Mouse (Mus musculus): Measurements from ENCODE around the gene Adgrd1. TPM values are rescaled to one million over a fixed set of nuclear protein-coding genes. Genes with fewer than 3 reads are reported as not detected.
"Not testable (repeated sequence)": the region's sequence is repeated elsewhere in the genome, so short reads cannot be mapped to it uniquely, and the experiment has no call there.

Gene Adgrd1
- polyA plus RNA-seq, 1 experiment from 2014 or later: 0.96 TPM

DNA sequence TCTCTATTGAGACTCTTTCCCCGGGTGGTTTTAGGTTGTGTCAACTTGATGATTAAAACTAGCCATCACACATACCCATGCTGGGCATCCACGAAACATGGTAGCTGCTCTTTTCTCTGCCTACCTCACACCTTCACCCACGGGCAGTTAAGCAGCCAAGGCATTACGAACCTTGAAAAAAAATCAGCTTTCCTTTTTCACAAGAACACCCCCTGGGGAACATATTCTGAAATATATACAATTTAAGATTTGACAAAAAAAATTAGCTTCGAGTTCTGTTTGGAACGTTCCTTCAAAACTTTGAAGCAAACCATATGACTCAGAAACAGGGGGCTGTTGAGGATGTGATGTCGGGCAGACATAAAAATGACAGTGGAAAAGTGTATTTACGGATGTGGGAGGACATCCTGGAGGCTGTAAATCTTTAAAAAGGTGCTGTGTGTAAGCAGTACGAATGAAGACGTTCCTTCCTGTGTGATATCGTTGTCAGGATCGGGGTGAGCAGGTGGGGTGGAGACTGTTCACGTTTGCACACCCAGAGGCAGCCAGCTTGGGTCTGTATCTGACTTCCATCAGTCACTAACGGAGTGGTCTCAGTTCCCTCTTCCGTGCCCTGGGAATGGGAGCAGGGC is 25.2 kb downstream of the Adgrd1 start:
- no peak for TF ChIP-seq CTCF (IDR thresholded peaks at IDR 0.05; ENCODE audit: low read depth)
- ATAC-seq (replicated peaks; ENCODE audit: low FRiP score, low read depth) (no peak), DNase-seq (ENCODE audit: low spot score) (peak; percentile 42)
- H3K4me1 ChIP-seq (replicated peaks; ENCODE audit: insufficient read depth, low read length): no peaks in the 10 kb centered on the region
- no peak overlapping the region for H3K4me2 ChIP-seq (ENCODE audit: low read length)
- no peak overlapping the region for H3K27ac ChIP-seq
- no peak overlapping the region for H3K4me3 ChIP-seq (replicated peaks; ENCODE audit: low read depth, low read length)
- H3K36me3 ChIP-seq (ENCODE audit: insufficient read depth, low read length): no peaks in the 10 kb centered on the region
- no peaks in the 10 kb centered on the region for H3K9me3 ChIP-seq (replicated peaks; ENCODE audit: low read length)
- no peaks in the 10 kb centered on the region for H3K27me3 ChIP-seq (ENCODE audit: insufficient read depth, low read length)
- H3K9ac ChIP-seq (ENCODE audit: low read depth, low read length): no peak overlapping the region
- 40% methylated on average over 15 of the region's 15 CpGs for WGBS

DNA sequence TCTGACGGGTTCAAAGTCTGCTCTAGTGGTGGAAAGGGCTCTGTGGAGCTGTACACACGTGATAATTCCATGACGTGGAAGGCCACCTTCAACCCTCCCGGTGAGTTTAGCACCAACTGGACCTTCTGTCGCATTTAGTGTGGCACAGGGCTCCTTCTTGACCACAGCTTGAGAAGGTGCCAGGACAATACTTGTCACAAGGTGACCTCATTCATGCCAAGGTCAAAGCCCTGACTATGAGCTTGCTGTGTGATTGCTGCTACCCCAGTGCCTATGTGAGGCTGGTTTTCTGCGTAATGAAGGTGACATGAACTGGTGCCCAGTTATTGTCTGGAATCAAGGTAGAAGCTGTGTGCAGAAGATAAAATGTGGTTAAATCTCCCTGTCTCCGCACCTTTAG is 25.9 kb downstream of the Adgrd1 start:
- H3K36me3 ChIP-seq (ENCODE audit: insufficient read depth, low read length): no peaks in the 10 kb centered on the region
- no peak overlapping the region for H3K9ac ChIP-seq (ENCODE audit: low read depth, low read length)
- no peak overlapping the region for H3K4me3 ChIP-seq (replicated peaks; ENCODE audit: low read depth, low read length)
- ATAC-seq (replicated peaks; ENCODE audit: low FRiP score, low read depth): no peak
- H3K4me2 ChIP-seq (ENCODE audit: low read length): no peak overlapping the region
- no peak overlapping the region for H3K27ac ChIP-seq
- TF ChIP-seq CTCF (IDR thresholded peaks at IDR 0.05; ENCODE audit: low read depth): no peak
- H3K4me1 ChIP-seq (replicated peaks; ENCODE audit: insufficient read depth, low read length): no peaks in the 10 kb centered on the region
- H3K9me3 ChIP-seq (replicated peaks; ENCODE audit: low read length): no peaks in the 10 kb centered on the region
- H3K27me3 ChIP-seq (ENCODE audit: insufficient read depth, low read length): no peaks in the 10 kb centered on the region
- no peak for DNase-seq (ENCODE audit: low spot score)
- 80% methylated on average over 7 of the region's 7 CpGs for WGBS

DNA sequence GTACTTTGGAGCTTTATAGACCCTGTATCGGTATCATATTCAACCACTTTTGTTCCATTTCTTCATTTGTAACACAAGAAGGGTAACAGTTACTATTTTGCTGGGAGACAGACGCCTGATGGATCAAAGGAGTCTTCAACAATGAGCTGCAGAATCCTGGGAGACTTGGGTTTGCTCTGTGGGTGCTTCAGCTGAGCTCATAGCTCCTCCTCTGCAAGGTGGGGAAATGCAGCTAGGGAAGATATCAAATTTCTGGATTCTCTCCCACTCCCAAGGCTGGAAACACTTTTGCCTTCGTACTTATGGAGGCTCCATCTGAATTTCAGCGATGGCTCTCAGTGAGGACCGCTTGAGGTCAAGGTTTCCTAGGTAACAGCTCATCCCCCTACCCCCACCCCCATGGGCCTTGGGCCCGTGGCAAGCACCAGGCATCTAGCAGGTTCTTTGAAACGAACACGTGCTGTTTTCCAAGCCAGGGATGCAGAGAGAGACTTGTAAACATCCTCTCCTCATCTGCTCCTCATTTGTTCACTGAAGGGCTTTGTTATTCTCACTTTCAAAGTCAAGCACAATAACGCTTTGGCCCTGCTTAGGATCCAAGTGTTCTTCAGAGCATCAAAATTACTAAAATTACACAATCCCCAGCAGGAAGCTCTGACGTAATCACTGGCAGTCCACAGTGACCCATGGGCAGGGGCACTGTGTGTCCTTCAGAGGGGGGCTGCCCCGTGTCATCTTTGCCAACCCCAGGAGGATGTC is 27.7 kb downstream of the Adgrd1 start:
- TF ChIP-seq CTCF (IDR thresholded peaks at IDR 0.05; ENCODE audit: low read depth): no peak
- DNase-seq (ENCODE audit: low spot score): peak; percentile 26
- no peaks in the 10 kb centered on the region for H3K9me3 ChIP-seq (replicated peaks; ENCODE audit: low read length)

DNA sequence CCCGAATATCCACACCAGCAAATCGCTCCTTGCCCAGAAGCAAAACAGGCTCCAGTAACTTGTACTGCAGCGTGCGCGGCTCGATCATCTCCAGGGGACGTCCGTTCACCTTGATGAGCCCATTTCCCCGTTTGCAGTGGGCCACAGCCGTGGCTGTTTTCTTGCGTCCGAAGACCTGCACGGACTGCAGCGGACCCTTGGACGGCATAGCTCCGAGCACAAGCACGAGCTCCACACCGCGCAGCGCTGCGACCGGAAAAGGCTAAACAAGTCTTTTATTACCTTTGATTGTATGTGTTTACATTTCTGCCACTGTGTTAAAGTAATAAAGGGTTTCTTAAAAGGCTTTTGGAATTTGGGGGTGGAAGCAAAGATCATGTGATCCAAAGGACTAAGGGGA is 31.8 kb downstream of the Adgrd1 start:
- not testable (repeated sequence) for H3K27ac ChIP-seq; DNase-seq (ENCODE audit: low spot score); H3K4me2 ChIP-seq (ENCODE audit: low read length); H3K4me1 ChIP-seq (replicated peaks; ENCODE audit: insufficient read depth, low read length); H3K27me3 ChIP-seq (ENCODE audit: insufficient read depth, low read length); ATAC-seq (replicated peaks; ENCODE audit: low FRiP score, low read depth); H3K9me3 ChIP-seq (replicated peaks; ENCODE audit: low read length); H3K9ac ChIP-seq (ENCODE audit: low read depth, low read length); H3K4me3 ChIP-seq (replicated peaks; ENCODE audit: low read depth, low read length); H3K36me3 ChIP-seq (ENCODE audit: insufficient read depth, low read length)
- WGBS: 95% methylated on average over 22 of the region's 22 CpGs

More for the DNA sequence above, 27.7 kb downstream of the Adgrd1 start:
- Histone ChIP-seq H3K27me3 (ENCODE audit: insufficient read depth, low read length) (no peaks in the 10 kb centered on the region), H3K36me3 (ENCODE audit: insufficient read depth, low read length) (no peaks in the 10 kb centered on the region), H3K9ac (ENCODE audit: low read depth, low read length) (no peak overlapping the region), H3K27ac (no peak overlapping the region), H3K4me3 (replicated peaks; ENCODE audit: low read depth, low read length) (no peak overlapping the region), H3K4me1 (replicated peaks; ENCODE audit: insufficient read depth, low read length) (no peaks in the 10 kb centered on the region), H3K4me2 (ENCODE audit: low read length) (no peak overlapping the region)
- no peak for ATAC-seq (replicated peaks; ENCODE audit: low FRiP score, low read depth)
- 29% methylated on average over 11 of the region's 11 CpGs for WGBS

DNA sequence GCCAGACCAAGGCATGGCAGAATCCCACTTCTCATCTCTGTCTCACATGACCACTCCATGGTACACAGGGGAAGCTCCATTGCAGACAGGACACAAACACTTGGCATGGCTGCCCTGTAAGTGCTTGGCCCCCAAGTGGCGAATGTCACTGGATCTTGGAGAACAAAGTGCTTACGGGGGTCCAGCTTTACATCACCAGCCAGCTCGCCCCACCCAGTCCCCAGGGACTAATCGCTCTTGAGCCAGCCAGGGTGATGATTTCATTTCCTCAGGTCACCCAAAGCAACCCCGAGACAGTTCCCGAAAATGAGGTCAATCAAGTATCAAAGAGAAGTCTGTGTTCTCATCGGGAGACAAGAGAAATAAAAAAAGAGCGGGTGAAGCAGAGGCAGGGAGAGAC is 33.8 kb downstream of the Adgrd1 start:
- 92% methylated on average over 8 of the region's 8 CpGs for WGBS

DNA sequence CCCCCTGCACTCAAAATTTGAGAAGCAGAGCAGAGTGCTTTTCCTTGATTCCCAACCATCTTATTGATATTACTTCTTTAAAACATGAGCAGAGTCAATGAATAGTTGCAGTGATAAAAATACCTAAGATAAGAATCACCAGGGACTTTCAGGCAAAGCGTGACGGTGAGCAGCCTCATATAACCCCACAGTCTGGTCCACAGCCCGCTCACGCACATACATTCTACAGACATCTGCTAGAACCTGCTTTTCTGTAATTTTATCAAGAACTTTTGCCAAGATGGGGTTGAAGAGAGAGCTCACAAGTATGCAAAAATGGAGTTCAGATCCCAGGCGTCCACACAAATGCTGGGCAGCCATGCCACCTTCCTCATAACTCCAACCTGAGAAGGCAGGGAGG is 40.9 kb downstream of the Adgrd1 start:
- TF ChIP-seq CTCF (IDR thresholded peaks at IDR 0.05; ENCODE audit: low read depth): no peak

More for the DNA sequence above, 33.8 kb downstream of the Adgrd1 start:
- no peak overlapping the region for H3K4me2 ChIP-seq (ENCODE audit: low read length)
- DNase-seq (ENCODE audit: low spot score) (no peak), ATAC-seq (replicated peaks; ENCODE audit: low FRiP score, low read depth) (no peak)
- H3K4me1 ChIP-seq (replicated peaks; ENCODE audit: insufficient read depth, low read length): no peaks in the 10 kb centered on the region
- TF ChIP-seq CTCF (IDR thresholded peaks at IDR 0.05; ENCODE audit: low read depth): no peak
- H3K9ac ChIP-seq (ENCODE audit: low read depth, low read length): no peak overlapping the region
- no peaks in the 10 kb centered on the region for H3K36me3 ChIP-seq (ENCODE audit: insufficient read depth, low read length)
- no peaks in the 10 kb centered on the region for H3K27me3 ChIP-seq (ENCODE audit: insufficient read depth, low read length)
- no peaks in the 10 kb centered on the region for H3K9me3 ChIP-seq (replicated peaks; ENCODE audit: low read length)
- no peak overlapping the region for H3K27ac ChIP-seq
- H3K4me3 ChIP-seq (replicated peaks; ENCODE audit: low read depth, low read length): no peak overlapping the region

More for the DNA sequence above, 40.9 kb downstream of the Adgrd1 start:
- Histone ChIP-seq H3K36me3 (ENCODE audit: insufficient read depth, low read length) (no peaks in the 10 kb centered on the region), H3K4me1 (replicated peaks; ENCODE audit: insufficient read depth, low read length) (no peaks in the 10 kb centered on the region), H3K9me3 (replicated peaks; ENCODE audit: low read length) (no peaks in the 10 kb centered on the region), H3K4me2 (ENCODE audit: low read length) (no peak overlapping the region), H3K9ac (ENCODE audit: low read depth, low read length) (no peak overlapping the region), H3K27me3 (ENCODE audit: insufficient read depth, low read length) (no peaks in the 10 kb centered on the region), H3K4me3 (replicated peaks; ENCODE audit: low read depth, low read length) (no peak overlapping the region), H3K27ac (no peak overlapping the region)
- DNase-seq (ENCODE audit: low spot score) (no peak), ATAC-seq (replicated peaks; ENCODE audit: low FRiP score, low read depth) (no peak)
- 71% methylated on average over 5 of the region's 5 CpGs for WGBS

All from kidney, postnatal 0 days (tissue).